Mouse (Mus musculus) adrenal gland, adult 8-10 months (tissue): Measurements from ENCODE around the gene Slc39a3. TPM values are rescaled to one million over a fixed set of nuclear protein-coding genes. Genes with fewer than 3 reads are reported as not detected.
"Not testable (repeated sequence)": the region's sequence is repeated elsewhere in the genome, so short reads cannot be mapped to it uniquely, and the experiment has no call there.

ENCODE experiments used
- DNase-seq: peaks from one replicate; pipeline ENCODE4 v3.0.0; 2022
- total RNA-seq, 4 experiments: library from RNA; stranded (reverse); gene quantifications; 2 replicates each; pipeline ENCODE4 v1.2.4; 2022

Slc39a3 gene
- total RNA-seq: 10 to 100 TPM; 50.7 to 86.9 (median 66.5) TPM

DNA sequence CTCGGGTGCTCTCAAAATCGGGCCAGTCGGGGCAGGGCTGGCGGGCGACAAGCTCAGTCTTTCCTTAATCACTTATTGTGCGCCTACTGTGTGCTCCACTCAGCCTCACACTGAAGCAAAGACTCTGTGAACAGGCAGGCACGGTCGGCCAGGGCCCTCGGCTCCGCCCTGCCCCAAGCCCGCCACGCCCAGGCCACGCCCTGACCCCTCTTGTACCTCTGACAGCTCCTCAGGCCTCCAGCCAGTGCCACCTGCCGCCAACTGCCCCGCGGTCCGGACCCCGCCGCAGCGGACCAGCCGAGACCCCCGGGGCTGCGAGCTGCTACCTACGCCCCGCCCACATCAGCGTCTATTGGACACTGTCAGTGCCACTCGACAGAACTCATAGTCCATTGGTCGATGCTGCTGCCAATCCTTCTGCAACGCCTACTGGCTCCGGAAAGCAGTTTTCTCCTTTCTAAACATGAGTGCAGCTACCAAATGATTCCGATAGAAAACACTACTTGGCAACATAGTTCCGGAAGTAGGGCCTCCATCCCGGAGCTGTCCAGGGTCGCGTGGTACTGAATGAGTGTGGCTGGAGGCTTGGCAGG is at the start of gene Slc39a3:
Gene Slc39a3, minus strand, starts transcription at position 439 of the 593 bp plus-strand sequence.
- peak; percentile 97 for DNase-seq

GRCm38 (mm10) chr10:81087021-81087420 is 49.8 kb upstream of the Slc39a3 start:
- DNase-seq: no peak

- peak; percentile 50 for DNase-seq
Observed at GRCm38 (mm10) chr10:81082168-81082960, 45.1 kb upstream of the Slc39a3 start.

GRCm38 (mm10) chr10:81080008-81080655 is 42.9 kb upstream of the Slc39a3 start:
- no peak for DNase-seq

DNA sequence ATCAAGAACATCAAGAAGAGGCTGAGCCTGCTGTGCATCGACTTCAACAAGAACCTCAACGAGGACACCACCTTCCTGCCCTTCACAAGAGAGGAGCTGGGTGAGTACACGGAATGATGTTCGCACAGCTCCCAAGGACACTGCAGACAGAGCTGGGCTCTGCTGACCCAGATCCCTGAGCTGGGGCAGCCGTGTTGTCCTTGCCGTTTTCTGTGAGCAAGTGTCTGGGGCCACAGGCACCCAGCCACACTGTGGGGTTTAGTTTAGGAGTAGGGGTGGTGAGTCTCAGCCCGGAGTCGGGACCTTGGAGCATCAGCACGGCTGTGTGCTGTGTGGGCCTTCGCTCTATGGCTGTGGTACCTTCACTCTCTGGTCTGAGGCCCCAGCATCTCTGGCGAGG is 40.7 kb upstream of the Slc39a3 start:
- DNase-seq: peak; percentile 68

DNA sequence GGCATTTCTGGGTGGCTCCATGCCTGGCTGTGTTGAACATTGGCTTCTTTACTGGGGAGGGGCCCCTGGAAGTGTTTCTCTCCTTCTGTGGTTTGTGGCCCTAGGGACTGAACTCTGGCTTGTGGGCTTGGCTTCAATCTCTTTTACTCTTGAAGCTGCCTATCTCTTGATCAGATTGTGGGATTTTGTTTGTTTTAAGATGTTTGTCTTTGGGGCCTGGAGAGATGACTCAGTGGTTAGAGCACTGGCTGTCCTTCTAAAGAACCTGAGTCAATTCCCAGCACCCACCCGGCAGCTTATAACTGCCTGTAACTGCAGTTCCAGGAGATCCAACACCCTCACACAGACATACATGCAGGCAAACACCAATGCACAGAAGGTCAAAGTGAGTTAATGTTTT is 39.1 kb upstream of the Slc39a3 start:
- no peak for DNase-seq

GRCm38 (mm10) chr10:81075734-81076133 is 38.5 kb upstream of the Slc39a3 start:
- no peak for DNase-seq

DNA sequence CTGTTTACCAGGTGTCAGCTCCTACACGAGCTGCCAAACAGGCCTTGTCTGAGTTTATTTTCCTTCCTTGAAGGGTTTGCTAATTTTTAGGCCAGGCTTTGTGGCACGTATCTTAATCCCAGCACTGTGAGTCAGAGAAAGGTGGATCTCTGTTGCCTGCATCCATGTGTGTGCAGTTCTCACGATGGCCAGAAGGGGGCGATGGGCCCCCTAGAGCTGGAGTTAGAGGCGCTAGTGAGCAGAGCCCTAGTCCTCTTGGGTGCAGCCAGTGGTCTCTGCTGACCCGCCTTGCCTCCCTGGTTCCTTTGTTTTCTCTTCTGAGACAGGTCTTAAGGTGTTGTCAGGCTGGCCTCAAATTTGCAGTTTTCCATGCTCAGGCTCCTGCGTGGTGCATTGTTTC is 36.2 kb upstream of the Slc39a3 start:
- DNase-seq: no peak

DNA sequence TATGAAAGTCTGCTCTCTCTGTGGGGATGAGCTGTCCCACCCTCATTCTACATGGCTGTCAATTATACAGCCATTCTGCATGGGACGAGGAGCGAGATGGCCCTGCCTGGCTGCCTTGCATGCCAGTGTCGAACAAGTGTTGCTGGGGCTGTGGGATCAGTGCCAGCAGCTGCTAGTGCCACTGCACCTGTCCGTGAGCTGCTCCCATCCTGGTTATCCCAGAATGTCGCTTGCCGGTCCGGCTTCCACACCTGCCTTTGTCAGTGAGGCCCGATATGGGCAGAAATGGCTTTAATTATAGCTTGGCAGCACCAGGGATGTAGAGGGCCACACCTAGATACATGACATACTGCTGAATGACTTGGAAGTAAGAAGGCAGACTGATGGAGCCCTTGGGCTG is 35.1 kb upstream of the Slc39a3 start:
- DNase-seq: no peak

DNA sequence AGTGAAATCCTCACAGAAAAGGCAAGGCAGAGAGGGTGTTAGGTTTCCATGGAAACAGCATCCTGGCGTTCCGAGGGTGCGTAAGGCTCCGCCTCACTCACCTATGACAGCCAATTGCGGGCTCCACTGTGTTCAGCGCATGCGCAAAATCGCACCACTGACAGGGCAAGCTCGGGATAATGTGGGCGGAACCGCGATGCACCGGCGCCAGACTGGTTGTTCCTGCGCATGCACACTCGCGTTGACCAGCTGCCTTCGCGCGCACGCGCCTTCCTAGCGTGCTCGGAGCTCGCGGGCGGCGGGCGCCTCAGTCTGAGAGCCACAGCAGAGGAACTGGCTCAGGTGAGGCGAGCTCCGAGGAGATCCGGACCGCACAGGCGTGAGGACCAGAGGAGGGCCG is 32.6 kb upstream of the Slc39a3 start, which contains the start of gene Thop1:
Gene Thop1, plus strand, starts transcription at position 200 of the 400 bp plus-strand sequence.
- peak; percentile 98 for DNase-seq

GRCm38 (mm10) chr10:81068706-81069105 is 31.5 kb upstream of the Slc39a3 start:
- DNase-seq: no peak

DNA sequence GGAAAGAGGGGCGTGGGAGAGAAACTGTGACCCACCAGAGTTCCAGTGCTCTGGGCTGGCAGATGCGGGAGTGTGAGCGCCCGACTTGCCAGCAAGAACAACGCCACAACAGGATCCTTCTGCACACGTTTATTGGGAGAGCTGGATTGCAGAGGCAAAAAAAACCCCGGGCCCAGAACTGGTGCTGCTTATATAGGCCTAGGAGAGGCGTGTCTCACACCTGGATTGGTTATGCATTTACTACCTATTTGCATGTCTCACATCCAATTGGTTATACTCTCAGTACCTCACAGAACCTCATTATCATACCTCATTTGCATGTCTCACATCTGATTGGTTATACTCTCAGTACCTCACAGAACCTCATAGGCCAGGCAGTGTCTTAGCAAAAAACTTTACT is 27.3 kb upstream of the Slc39a3 start:
- not testable (repeated sequence) for DNase-seq

GRCm38 (mm10) chr10:81062710-81063109 is 25.5 kb upstream of the Slc39a3 start:
- no peak for DNase-seq

- peak; percentile 100 for DNase-seq
Observed at GRCm38 (mm10) chr10:81059603-81060543, 22.6 kb upstream of the Slc39a3 start, which contains the start of gene Sgta. Gene Sgta (minus strand): TSS chr10:81060181.

DNA sequence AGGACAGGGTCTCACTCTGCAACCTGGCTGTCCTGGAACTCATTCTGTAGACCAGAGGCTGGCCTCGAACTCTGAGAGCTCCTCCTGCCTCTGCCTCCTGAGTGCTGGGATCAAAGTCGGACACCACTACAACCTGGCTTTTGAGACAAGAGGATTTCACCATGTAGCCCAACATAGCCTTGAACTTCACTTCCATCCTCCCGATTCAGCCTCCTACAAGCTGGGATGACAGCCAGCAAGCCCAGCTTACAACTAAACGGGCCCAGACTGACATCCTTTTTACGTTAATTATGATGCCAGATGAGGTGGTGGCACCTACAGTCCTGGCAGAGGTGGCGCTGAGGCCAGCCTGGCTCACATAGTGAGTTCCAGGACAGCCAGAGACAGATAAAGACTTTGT is 21.7 kb upstream of the Slc39a3 start:
- DNase-seq: no peak

DNA sequence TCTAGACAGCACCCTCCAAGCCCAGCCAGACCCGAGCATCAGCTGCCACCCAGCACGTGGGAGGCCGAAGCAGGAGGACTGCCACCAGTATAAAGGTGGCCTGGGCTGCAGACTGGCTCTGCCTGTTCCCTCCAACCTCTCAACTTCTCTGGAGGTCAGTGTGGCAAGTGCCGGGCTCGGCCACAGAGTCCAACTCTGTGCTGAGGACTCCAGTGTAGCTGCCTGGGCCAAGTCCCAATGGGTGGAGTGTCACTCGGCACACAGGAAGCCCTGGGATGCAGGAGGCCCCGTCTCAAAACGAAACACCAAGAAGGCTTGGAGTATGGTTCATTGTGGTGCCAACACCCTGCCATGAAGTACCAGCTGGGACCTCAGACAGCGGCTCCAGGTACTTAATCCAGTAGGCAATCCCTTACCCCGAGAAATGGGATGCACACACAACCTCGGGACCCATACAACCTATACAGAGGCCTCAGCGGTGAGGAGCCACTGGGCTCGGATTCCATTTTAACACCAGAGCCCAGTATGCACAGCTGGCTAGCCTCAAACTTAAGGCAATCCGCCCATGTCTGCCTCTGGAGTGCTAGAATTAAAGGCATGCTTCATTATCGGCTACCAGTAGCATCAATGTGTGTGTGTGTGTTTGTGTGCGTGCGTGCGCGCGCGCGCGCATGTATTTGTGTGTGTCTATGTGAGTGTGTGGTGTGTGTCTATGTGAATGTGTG is 20.3 kb upstream of the Slc39a3 start:
- DNase-seq: no peak

DNA sequence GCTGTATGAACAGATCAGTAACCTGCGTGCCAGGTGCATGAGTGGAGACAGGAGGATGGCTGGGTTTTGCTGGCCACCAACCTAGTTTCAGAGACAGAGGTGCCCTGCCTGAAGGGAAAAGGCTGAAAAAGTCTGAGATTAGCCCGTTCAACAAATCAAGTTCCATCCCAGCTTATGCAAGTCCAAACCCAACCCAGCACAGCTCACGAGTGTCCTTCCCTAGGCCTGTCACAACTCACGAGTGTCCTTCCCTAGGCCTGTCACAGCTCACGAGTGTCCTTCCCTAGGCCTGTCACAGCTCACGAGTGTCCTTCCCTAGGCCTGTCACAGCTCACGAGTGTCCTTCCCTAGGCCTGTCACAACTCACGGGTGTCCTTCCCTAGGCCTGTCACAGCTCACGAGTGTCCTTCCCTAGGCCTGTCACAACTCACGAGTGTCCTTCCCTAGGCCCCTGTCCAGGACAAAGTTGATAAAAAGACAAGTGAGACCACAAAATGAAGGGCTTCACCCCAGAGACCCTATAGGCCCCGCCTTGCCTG is 18.6 kb upstream of the Slc39a3 start:
- peak; percentile 78 for DNase-seq

- DNase-seq: no peak
Observed at GRCm38 (mm10) chr10:81055169-81055568, 17.9 kb upstream of the Slc39a3 start.

GRCm38 (mm10) chr10:81052577-81052976 is 15.4 kb upstream of the Slc39a3 start:
- DNase-seq: peak; percentile 75

DNA sequence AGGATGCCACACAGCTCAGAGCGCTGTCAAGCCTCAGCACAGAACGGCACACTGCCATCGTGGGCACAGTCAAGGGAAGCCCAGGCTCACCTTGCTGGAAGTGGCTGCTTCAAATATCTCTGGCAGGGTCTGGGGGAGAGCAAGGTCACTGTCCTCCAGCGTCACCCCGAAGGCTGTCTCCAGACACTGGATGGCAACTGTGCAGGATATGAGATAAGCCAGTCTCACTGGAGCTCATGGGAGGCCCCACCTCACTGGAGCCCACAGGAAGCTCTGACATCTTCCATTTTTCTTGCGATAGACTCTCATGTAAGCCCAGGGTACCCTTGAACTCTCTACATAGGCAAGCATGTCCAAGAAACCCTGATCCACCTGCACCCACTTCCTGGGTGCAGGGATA is 13.9 kb upstream of the Slc39a3 start:
- DNase-seq: no peak

- no peak for DNase-seq
Observed at GRCm38 (mm10) chr10:81050645-81051044, 13.4 kb upstream of the Slc39a3 start.
